In genomic region chr8:82184022-82184421, GRCm38 (mm10) we compare ENCODE assay signal across 26 mouse cellular contexts.
"Had no signal": no experiment of that assay in that cellular context is flagged by ENCODE, and none has a peak within 500 bp of the region (broad histone marks: within the 10 kb centered on the region; RNA-seq: fewer than 3 reads in every experiment).

No protein-coding gene starts in this region.

- H3K27me3 ChIP-seq: heart, embryonic 12.5 days; hindbrain, embryonic 12.5 days; intestine, embryonic 15.5 days; kidney, embryonic 15.5 days; limb, embryonic 13.5 days; limb, embryonic 15.5 days had no signal

- H3K4me2 ChIP-seq: heart, embryonic 12.5 days; hindbrain, embryonic 12.5 days; hindbrain, embryonic 14.5 days; intestine, embryonic 15.5 days; kidney, embryonic 15.5 days; limb, embryonic 13.5 days; limb, embryonic 15.5 days had no signal

- H3K4me1 ChIP-seq: hindbrain, embryonic 10.5 days; hindbrain, embryonic 12.5 days; intestine, embryonic 15.5 days; kidney, embryonic 15.5 days; limb, embryonic 13.5 days; limb, embryonic 15.5 days had no signal

- DNase-seq: gastrocnemius, adult 2 months; gastrocnemius, postnatal 10 days; gastrocnemius, postnatal 25 days; heart, adult 18-20 months; heart, postnatal 10 days; heart, postnatal 4 days; kidney, adult 18-20 months; kidney, adult 9 months; kidney, postnatal 14 days; kidney, postnatal 36 days; layer of hippocampus, adult 9-11 months; layer of hippocampus, postnatal 36 days; left cerebral cortex, postnatal 4 days had no signal

- H3K9ac ChIP-seq: heart, embryonic 12.5 days; hindbrain, embryonic 12.5 days; hindbrain, embryonic 14.5 days; intestine, embryonic 15.5 days; kidney, embryonic 15.5 days; limb, embryonic 13.5 days; limb, embryonic 15.5 days had no signal

- H3K27ac ChIP-seq: gastrocnemius, adult 2 months; heart, embryonic 10.5 days; hindbrain, embryonic 10.5 days; hindbrain, embryonic 12.5 days; hindbrain, embryonic 14.5 days; intestine, embryonic 15.5 days; kidney, embryonic 15.5 days; kidney, postnatal 0 days; limb, embryonic 13.5 days; limb, embryonic 15.5 days had no signal

- ATAC-seq: hindbrain, embryonic 16.5 days; inflammation-experienced regulatory T-cells, adult 6 months; intestine, embryonic 15.5 days; intestine, postnatal 0 days had no signal

- H3K36me3 ChIP-seq: heart, embryonic 10.5 days; heart, embryonic 12.5 days; hindbrain, embryonic 10.5 days; hindbrain, embryonic 12.5 days; intestine, embryonic 15.5 days; kidney, embryonic 15.5 days; limb, embryonic 13.5 days; limb, embryonic 15.5 days had no signal

- H3K9me3 ChIP-seq: heart, embryonic 10.5 days; heart, embryonic 12.5 days; hindbrain, embryonic 10.5 days; hindbrain, embryonic 12.5 days; intestine, embryonic 15.5 days; kidney, embryonic 15.5 days; limb, embryonic 13.5 days; limb, embryonic 15.5 days had no signal

- H3K4me3 ChIP-seq: gastrocnemius, adult 2 months; heart, embryonic 10.5 days; heart, embryonic 12.5 days; hindbrain, embryonic 10.5 days; hindbrain, embryonic 12.5 days; intestine, embryonic 15.5 days; kidney, embryonic 15.5 days; limb, embryonic 13.5 days; limb, embryonic 15.5 days had no signal
